Mouse (Mus musculus) stomach, postnatal 0 days (tissue): ENCODE measurements around the gene Mars. TPM values are rescaled to one million over a fixed set of nuclear protein-coding genes. Genes with fewer than 3 reads are reported as not detected.
A peak's percentile ranks its signal among the peaks of the same experiment; 100 is the strongest.

Experiments
- ATAC-seq: fragments of 200-750 bp; cut with Nextera tagmentation; 2 replicates; pipeline ENCODE4 v1.8.0; 2017; ENCODE audit not compliant: low FRiP score, low TSS enrichment
- DNase-seq: peaks from one replicate; pipeline ENCODE4 v3.0.0-alpha.2; 2016; ENCODE audit warnings: low spot score
- H3K27ac ChIP-seq: fragments of 300-500 bp; sonication (generic); replicated peaks from 2 replicates; pipeline ENCODE4 v1.5.1; 2014; ENCODE audit warnings: mild to moderate bottlenecking, control low read depth
- H3K27me3 ChIP-seq: fragments of 300-500 bp; sonication (generic); 2 replicates; pipeline ENCODE4 v1.6.1; 2014; ENCODE audit warnings: low read length; ENCODE audit not compliant: control insufficient read depth, insufficient read depth
- H3K36me3 ChIP-seq: fragments of 300-500 bp; sonication (generic); 2 replicates; pipeline ENCODE4 v1.6.1; 2014; ENCODE audit warnings: low read length, mixed read lengths; ENCODE audit not compliant: control insufficient read depth, insufficient read depth
- H3K4me1 ChIP-seq: fragments of 300-500 bp; sonication (generic); replicated peaks from 2 replicates; pipeline ENCODE4 v1.6.1; 2014; ENCODE audit warnings: antibody characterized with exemption; ENCODE audit not compliant: control insufficient read depth, insufficient read depth
- H3K4me2 ChIP-seq: fragments of 300-500 bp; sonication (generic); replicated peaks from 2 replicates; pipeline ENCODE4 v1.6.1; 2014; ENCODE audit warnings: low read depth, mild to moderate bottlenecking, control low read depth, moderate library complexity
- H3K4me3 ChIP-seq: fragments of 300-500 bp; sonication (generic); 2 replicates; pipeline ENCODE4 v1.5.1; 2014; ENCODE audit warnings: low read depth, low read length, control low read depth
- H3K9ac ChIP-seq: fragments of 300-500 bp; sonication (generic); 2 replicates; pipeline ENCODE4 v1.6.1; 2014; ENCODE audit warnings: mild to moderate bottlenecking, low read length, control low read depth, mixed read lengths
- H3K9me3 ChIP-seq: fragments of 300-500 bp; sonication (generic); 2 replicates; pipeline ENCODE4 v1.6.1; 2016; ENCODE audit warnings: low read length; ENCODE audit not compliant: control insufficient read depth
- CTCF ChIP-seq: IDR thresholded peaks from 2 replicates; pipeline ENCODE4 v1.5.1; 2016; ENCODE audit warnings: antibody characterized with exemption, low read depth, mild to moderate bottlenecking, moderate library complexity
- EP300 ChIP-seq: optimal IDR thresholded peaks from 2 replicates; pipeline ENCODE3; 2016; ENCODE audit warnings: antibody characterized with exemption
- WGBS: fragments of 180-500 bp; shearing (Covaris S2); extraction: QIAGEN DNeasy Blood & Tissue Kit; methylation state at CpG from one replicate; pipeline ENCODE4 v1.1.7; 2014; 5-methylcytosine and 5-hydroxymethylcytosine counted together
- polyA plus RNA-seq: library from polyadenylated mRNA; unstranded; fragments of >200 nt; fragmentation: Nextera tagmentation; extraction: Ambion mirVana; gene quantifications from 2 replicates; pipeline ENCODE4 v1.2.1, GENCODE M21; 2015

Gene Mars
- polyA plus RNA-seq, 1 experiment from 2014 or later: 70.4 TPM

DNA sequence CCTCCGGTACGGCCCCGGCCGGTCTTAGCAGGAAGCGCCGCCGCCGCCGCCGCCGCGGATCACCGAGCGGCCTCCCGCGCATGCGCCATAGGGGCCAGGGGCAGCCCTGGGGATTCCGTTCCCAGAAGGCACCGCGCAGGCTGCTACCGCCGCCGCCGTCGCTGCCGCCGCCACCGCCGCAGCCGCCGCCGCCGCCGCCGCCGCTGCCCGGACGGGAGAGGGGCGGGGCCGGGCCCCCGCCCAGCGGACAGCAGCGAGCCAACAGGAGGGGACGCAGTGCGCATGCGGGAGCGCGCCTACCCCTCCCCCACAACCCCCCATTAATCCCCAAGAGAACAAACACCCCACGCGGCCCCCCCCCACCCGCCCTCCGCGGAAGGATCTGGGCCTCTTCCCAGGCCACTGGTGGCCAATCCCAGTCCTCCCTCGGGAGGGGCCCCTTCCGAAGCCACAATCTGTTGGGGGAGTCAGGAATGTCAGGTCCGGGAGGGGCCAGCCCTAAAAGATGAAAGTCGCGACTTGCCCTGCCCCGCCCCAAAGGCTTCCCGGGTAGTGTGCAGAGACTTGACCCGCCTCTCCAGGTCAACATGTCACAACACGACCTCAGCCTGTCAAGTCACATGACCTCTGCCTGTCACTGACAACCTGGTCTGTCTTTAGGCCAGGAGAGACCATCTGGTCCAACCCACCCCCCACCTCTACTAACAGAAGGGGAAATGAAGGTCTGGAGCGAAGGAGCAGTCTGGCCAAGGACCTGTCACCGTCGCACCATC lies 22.6 kb downstream of the Mars start, which contains the start of gene Mbd6:
Gene Mbd6 (minus strand): TSS at position 219 of the 773 bp plus-strand sequence.
- DNase-seq (peak; percentile 96), ATAC-seq (peak; percentile 46)
- Histone ChIP-seq H3K4me3 (peak within 1 kb of the TSS; percentile 67), H3K36me3 (peaks cover 27% of the 10 kb centered on the region), H3K4me2 (peak within 1 kb of the TSS; percentile 79), H3K4me1 (peaks cover 11% of the 10 kb centered on the region), H3K27ac (peak within 1 kb of the TSS; percentile 99), H3K27me3 (no peaks in the 10 kb centered on the region), H3K9me3 (no peaks in the 10 kb centered on the region), H3K9ac (peak within 1 kb of the TSS; percentile 79)
- under 1% methylated on average over 25 of the region's 65 CpGs for WGBS
- TF ChIP-seq CTCF: no peak
- peak; percentile 22 for TF ChIP-seq EP300

DNA sequence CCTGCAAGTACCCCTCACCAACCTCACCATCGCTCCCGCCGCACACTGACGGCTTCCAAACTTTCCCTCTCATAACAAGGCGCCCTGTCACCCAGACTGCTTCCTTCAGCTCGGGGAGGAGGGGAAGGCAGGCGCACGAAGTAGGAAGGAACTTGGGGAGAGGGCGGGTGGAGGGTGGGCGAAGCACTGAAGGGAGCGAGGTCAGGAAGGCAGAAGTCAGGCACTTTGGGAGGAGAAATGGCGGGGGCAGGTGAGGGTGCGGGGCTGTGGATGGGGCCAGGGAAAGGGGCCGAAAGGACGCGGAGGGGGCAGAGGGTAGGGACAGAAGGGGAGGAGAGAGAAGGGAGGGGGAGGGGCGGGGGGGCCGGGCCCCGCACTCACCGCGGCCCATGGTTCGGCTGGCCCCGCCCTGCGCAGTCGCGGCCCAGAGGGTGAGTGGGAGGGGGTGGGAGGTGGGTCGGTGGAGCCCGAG lies 23.2 kb downstream of the Mars start:
- Histone ChIP-seq H3K27me3 (no peaks in the 10 kb centered on the region), H3K27ac (peak overlapping the region; percentile 99), H3K4me1 (peaks cover 11% of the 10 kb centered on the region), H3K36me3 (peaks cover 30% of the 10 kb centered on the region), H3K4me2 (peak overlapping the region; percentile 79), H3K9ac (peak overlapping the region; percentile 79), H3K9me3 (no peaks in the 10 kb centered on the region), H3K4me3 (peak overlapping the region; percentile 67)
- peak; percentile 8 for ATAC-seq
- under 1% methylated on average over 16 of the region's 28 CpGs for WGBS
- no peak for DNase-seq
- TF ChIP-seq CTCF: no peak
- TF ChIP-seq EP300: no peak

DNA sequence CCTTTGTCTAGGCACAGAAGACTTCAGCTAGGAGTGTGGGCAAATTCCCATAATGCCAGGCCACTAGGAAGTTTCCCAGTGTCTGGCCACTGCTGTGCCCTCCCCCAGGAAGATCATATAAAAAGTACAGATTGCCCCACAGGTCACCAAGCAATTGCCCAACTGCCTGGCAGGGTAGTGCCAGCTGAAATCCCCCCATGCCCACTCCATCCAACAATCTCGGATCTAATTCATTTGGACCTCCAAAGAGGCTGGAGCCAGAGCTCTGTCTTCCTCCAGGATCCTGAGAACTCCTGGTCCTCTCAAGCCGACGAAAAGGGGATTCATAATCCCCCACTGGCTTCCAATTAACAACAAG lies 23.7 kb downstream of the Mars start:
- peaks cover 31% of the 10 kb centered on the region for H3K36me3 ChIP-seq
- DNase-seq (no peak), ATAC-seq (no peak)
- no peaks in the 10 kb centered on the region for H3K27me3 ChIP-seq
- H3K4me1 ChIP-seq: peaks cover 11% of the 10 kb centered on the region
- H3K4me2 ChIP-seq: peak overlapping the region; percentile 79
- H3K9me3 ChIP-seq: no peaks in the 10 kb centered on the region
- peak overlapping the region; percentile 99 for H3K27ac ChIP-seq
- TF ChIP-seq CTCF (no peak), EP300 (no peak)
- peak overlapping the region; percentile 67 for H3K4me3 ChIP-seq
- H3K9ac ChIP-seq: peak overlapping the region; percentile 79
- 2% methylated on average over 3 of the region's 3 CpGs for WGBS

DNA sequence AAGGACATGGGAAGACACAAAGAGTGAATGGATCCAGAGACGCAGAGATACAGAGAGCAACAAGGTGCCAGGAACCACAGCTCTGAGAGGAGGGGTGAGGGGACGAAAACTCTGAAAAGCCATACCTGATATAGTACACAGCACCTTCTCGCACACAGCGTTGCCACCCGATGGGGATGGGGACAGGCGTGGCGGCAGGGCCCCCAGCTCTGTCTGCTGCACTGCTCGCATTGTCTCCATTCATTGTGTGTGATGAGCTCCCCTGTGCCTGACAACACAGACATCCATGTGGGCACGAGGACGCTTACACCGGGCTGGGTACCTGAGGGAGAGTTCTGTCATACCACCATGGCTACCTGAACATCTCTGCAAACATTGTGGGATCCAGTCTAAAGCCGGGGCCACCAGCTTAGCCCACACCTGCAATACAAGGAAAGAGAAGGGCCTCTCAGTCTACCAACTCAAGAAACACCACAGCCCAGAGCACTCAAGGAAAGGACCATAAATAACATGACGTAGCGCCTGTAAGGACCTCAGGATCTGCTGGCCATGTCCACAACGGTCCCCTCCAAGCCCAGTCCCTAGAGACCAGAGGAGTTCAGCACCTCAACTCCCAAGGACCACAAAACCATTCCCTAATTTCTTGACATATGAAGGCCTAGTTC lies 24.2 kb downstream of the Mars start:
- Histone ChIP-seq H3K4me1 (peaks cover 10% of the 10 kb centered on the region), H3K4me3 (peak overlapping the region; percentile 67), H3K9ac (peak overlapping the region; percentile 79), H3K27me3 (no peaks in the 10 kb centered on the region), H3K27ac (peak overlapping the region; percentile 99), H3K9me3 (no peaks in the 10 kb centered on the region), H3K4me2 (peak overlapping the region; percentile 79), H3K36me3 (peaks cover 35% of the 10 kb centered on the region)
- WGBS: 51% methylated on average over 15 of the region's 15 CpGs
- DNase-seq (no peak), ATAC-seq (no peak)
- TF ChIP-seq CTCF: no peak
- no peak for TF ChIP-seq EP300

DNA sequence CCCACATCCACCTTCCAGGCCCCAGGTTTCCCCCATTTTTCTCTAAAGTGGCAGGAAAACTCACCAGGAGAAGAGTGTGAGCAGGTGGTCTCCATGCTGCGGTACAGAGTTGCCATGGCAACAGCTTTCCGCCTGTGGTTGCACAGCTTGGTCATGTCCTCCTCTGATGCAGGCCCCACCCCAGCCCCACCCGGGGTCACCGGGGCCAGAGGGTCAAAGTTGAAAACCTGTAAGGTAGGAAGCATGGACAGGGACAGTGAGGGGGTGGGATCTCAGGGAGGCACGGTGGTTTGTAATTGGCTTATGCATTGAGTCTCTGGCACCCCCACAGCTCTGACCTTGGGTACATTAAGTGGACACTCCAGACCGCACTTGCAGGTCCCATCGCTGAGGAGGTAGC lies 24.9 kb downstream of the Mars start:
- no peaks in the 10 kb centered on the region for H3K27me3 ChIP-seq
- ATAC-seq (no peak), DNase-seq (no peak)
- no peak overlapping the region; the same call in 1 of the 2 replicates for H3K27ac ChIP-seq
- TF ChIP-seq EP300 (no peak), CTCF (no peak)
- H3K4me3 ChIP-seq: no peak overlapping the region
- no peaks in the 10 kb centered on the region for H3K9me3 ChIP-seq
- WGBS: 45% methylated on average over 7 of the region's 7 CpGs
- peak overlapping the region; percentile 79 for H3K4me2 ChIP-seq
- peaks cover 8% of the 10 kb centered on the region for H3K4me1 ChIP-seq
- peak overlapping the region; percentile 23 for H3K9ac ChIP-seq
- peaks cover 40% of the 10 kb centered on the region for H3K36me3 ChIP-seq

DNA sequence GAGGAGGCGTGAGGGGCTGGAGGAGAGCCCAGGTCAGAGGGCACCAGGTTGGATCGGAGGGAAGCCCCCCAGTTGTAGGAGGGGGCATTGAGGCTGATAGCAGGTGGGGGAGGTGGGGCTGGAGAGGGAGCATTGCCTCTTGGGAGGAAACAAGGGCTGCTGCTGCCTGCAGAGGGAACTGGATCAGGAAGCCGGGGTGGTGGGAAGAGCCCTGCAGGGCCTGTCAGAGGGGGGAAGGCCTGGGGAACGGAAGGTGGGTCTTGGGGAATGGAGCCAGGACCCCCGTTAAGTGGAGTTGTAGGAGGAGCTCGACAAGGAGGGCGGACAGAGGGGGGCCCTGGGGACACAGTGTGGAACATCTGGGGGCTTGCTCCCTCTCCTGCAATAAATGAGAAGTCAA lies 25.4 kb downstream of the Mars start:
- Histone ChIP-seq H3K4me1 (peaks cover 5% of the 10 kb centered on the region), H3K9me3 (no peaks in the 10 kb centered on the region), H3K36me3 (peaks cover 42% of the 10 kb centered on the region), H3K27me3 (no peaks in the 10 kb centered on the region), H3K9ac (no peak overlapping the region), H3K27ac (no peak overlapping the region), H3K4me3 (no peak overlapping the region), H3K4me2 (no peak overlapping the region)
- 65% methylated on average over 6 of the region's 7 CpGs for WGBS
- DNase-seq (no peak), ATAC-seq (no peak)
- TF ChIP-seq EP300 (no peak), CTCF (no peak)
